Mouse (Mus musculus) heart, embryonic 12.5 days (tissue): ENCODE data around the gene 4931428F04Rik. TPM values are rescaled to one million over a fixed set of nuclear protein-coding genes. Genes with fewer than 3 reads are reported as not detected.
"Not testable (repeated sequence)": the region's sequence is repeated elsewhere in the genome, so short reads cannot be mapped to it uniquely, and the experiment has no call there.

ENCODE experiments used
- ATAC-seq: fragments of 200-750 bp; cut with Nextera tagmentation; 2 replicates; pipeline ENCODE4 v1.8.0; 2017; ENCODE audit warnings: moderate TSS enrichment, moderate library complexity; ENCODE audit not compliant: insufficient number of reproducible peaks, low FRiP score
- H3K27ac ChIP-seq: fragments of 300-500 bp; sonication (generic); 2 replicates; pipeline ENCODE4 v1.5.1; 2016; ENCODE audit warnings: mild to moderate bottlenecking, moderate library complexity; ENCODE audit not compliant: poor library complexity, severe bottlenecking
- H3K27me3 ChIP-seq: fragments of 300-500 bp; sonication (generic); replicated peaks from 2 replicates; pipeline ENCODE4 v1.6.1; 2016; ENCODE audit warnings: mild to moderate bottlenecking, moderate library complexity
- H3K36me3 ChIP-seq: fragments of 300-500 bp; sonication (generic); 2 replicates; pipeline ENCODE4 v1.6.1; 2016; ENCODE audit warnings: mild to moderate bottlenecking, moderate library complexity
- H3K4me1 ChIP-seq: fragments of 300-500 bp; sonication (generic); replicated peaks from 2 replicates; pipeline ENCODE4 v1.6.1; 2016; ENCODE audit warnings: mild to moderate bottlenecking
- H3K4me2 ChIP-seq: fragments of 300-500 bp; sonication (generic); 2 replicates; pipeline ENCODE4 v1.6.1; 2016; ENCODE audit warnings: mild to moderate bottlenecking, moderate library complexity
- H3K4me3 ChIP-seq: fragments of 300-500 bp; sonication (generic); 2 replicates; pipeline ENCODE4 v1.5.1; 2016; ENCODE audit warnings: mild to moderate bottlenecking
- H3K9ac ChIP-seq: fragments of 300-500 bp; sonication (generic); 2 replicates; pipeline ENCODE4 v1.6.1; 2016; ENCODE audit warnings: mild to moderate bottlenecking, moderate library complexity
- H3K9me3 ChIP-seq: fragments of 300-500 bp; sonication (generic); replicated peaks from 2 replicates; pipeline ENCODE4 v1.6.1; 2016; ENCODE audit warnings: mild to moderate bottlenecking, moderate library complexity
- WGBS: fragments of 180-500 bp; shearing (Covaris S2); methylation state at CpG from one replicate; pipeline ENCODE4 v1.1.7; 2016; 5-methylcytosine and 5-hydroxymethylcytosine counted together
- polyA plus RNA-seq: library from polyadenylated mRNA; unstranded; fragments of >200 nt; fragmentation: Nextera tagmentation; extraction: Ambion mirVana; gene quantifications from 2 replicates; pipeline ENCODE4 v1.2.1, GENCODE M21; 2016

4931428F04Rik gene
- polyA plus RNA-seq, 1 experiment from 2014 or later = 8.1 TPM

- peak overlapping the region; percentile 45 for H3K27ac ChIP-seq
- H3K9me3 ChIP-seq = no peaks in the 10 kb centered on the region
- H3K27me3 ChIP-seq = peaks cover 24% of the 10 kb centered on the region
- peak overlapping the region; percentile 58 for H3K4me2 ChIP-seq
- WGBS = 60% methylated on average over 11 of the region's 11 CpGs
- peaks cover 38% of the 10 kb centered on the region for H3K4me1 ChIP-seq
- peak overlapping the region; percentile 58; the same call in 1 of the 2 replicates for H3K9ac ChIP-seq
- H3K4me3 ChIP-seq = peak overlapping the region; percentile 32
- H3K36me3 ChIP-seq = peaks cover 16% of the 10 kb centered on the region
- ATAC-seq = no peak
These were observed 5.6 kb upstream of the 4931428F04Rik start for GRCm38 (mm10) chr8:105295256-105295655.

DNA sequence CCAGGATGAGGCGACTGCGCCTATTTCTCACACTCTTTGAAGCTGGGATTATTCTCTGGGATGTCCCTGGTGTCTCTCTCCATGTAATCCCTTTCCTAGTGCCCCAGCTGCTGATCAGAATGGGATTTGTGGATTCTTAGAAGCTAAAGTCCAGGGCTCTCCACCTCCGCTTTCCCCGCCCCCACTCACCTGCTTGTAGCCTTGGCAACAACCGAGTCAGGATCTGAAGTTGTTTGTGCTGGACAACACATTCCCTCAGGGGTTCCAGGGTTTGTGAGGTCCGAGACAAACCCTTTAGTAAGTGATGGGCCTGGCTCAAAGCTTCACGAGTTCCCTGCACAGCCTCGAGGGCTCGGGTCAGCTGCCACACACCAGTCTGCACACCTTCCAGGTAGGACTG lies 5.1 kb upstream of the 4931428F04Rik start:
- Histone ChIP-seq H3K27ac (no peak overlapping the region), H3K36me3 (peaks cover 11% of the 10 kb centered on the region), H3K4me1 (peaks cover 41% of the 10 kb centered on the region), H3K4me2 (peak overlapping the region; percentile 58), H3K27me3 (peaks cover 27% of the 10 kb centered on the region), H3K9me3 (no peaks in the 10 kb centered on the region), H3K9ac (peak overlapping the region; percentile 58; the same call in 1 of the 2 replicates), H3K4me3 (peak overlapping the region; percentile 32)
- 56% methylated on average over 9 of the region's 9 CpGs for WGBS
- ATAC-seq = no peak

DNA sequence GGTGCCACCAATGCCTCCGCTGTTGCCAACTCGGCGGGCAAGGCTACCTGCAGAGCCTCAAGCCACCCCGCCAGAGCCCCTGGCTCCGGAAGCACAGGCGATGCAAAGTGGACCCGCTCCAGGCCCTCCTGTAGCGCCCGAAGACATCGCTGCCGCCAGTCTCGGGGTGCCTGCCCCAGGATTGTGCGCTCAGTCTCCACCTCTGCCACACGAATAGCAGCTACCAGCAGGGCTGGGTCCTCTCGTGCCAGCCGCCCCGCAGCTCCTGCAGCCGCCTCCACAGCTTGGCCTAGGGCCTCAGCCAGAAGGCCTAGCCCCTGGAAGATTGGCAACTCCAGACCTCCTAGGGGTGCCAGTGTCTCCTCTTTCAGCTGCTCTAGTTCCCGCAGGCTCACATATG lies 3.7 kb upstream of the 4931428F04Rik start:
- Histone ChIP-seq H3K36me3 (no peaks in the 10 kb centered on the region), H3K9me3 (no peaks in the 10 kb centered on the region), H3K27ac (no peak overlapping the region), H3K4me2 (no peak overlapping the region), H3K4me1 (peaks cover 38% of the 10 kb centered on the region), H3K4me3 (no peak overlapping the region), H3K27me3 (peaks cover 27% of the 10 kb centered on the region), H3K9ac (no peak overlapping the region)
- ATAC-seq = no peak
- 60% methylated on average over 19 of the region's 19 CpGs for WGBS

- Histone ChIP-seq H3K4me2 (no peak overlapping the region), H3K9me3 (no peaks in the 10 kb centered on the region), H3K36me3 (no peaks in the 10 kb centered on the region), H3K4me3 (no peak overlapping the region), H3K27me3 (peaks cover 27% of the 10 kb centered on the region), H3K9ac (no peak overlapping the region), H3K4me1 (peaks cover 35% of the 10 kb centered on the region), H3K27ac (no peak overlapping the region)
- ATAC-seq = no peak
- WGBS = 73% methylated on average over 7 of the region's 7 CpGs
These were observed 2.8 kb upstream of the 4931428F04Rik start for GRCm38 (mm10) chr8:105292471-105292870.

DNA sequence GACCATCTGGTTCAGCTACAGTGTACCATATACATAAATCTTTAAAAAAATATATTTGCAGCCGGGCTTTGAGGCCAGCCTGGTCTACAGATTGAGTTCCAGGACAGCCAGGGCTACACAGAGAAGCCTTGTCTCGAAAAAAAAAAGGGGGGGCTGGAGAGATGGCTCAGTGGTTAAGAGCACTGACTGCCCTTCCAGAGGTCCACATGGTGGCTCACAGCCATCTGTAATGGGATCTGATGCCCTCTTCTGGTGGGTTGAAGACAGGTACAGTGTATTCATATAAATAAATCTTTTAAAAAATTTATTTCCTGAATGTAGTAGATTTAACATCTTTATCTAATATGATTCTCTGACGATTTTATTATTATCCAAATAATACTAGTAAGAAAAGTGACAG lies 2.1 kb upstream of the 4931428F04Rik start:
- Histone ChIP-seq H3K27me3 (peaks cover 27% of the 10 kb centered on the region), H3K4me1 (peaks cover 32% of the 10 kb centered on the region)
- H3K27ac ChIP-seq, ATAC-seq, H3K4me2 ChIP-seq, H3K4me3 ChIP-seq, H3K36me3 ChIP-seq, H3K9ac ChIP-seq, H3K9me3 ChIP-seq: not testable (repeated sequence)
- WGBS = 63% methylated on average over 3 of the region's 3 CpGs

GRCm38 (mm10) chr8:105291364-105291763 lies 1.7 kb upstream of the 4931428F04Rik start:
- not testable (repeated sequence) for H3K9me3 ChIP-seq, H3K36me3 ChIP-seq, H3K4me2 ChIP-seq, H3K27ac ChIP-seq, H3K4me3 ChIP-seq, ATAC-seq, H3K9ac ChIP-seq
- peaks cover 28% of the 10 kb centered on the region for H3K4me1 ChIP-seq
- H3K27me3 ChIP-seq = peaks cover 27% of the 10 kb centered on the region
- 81% methylated on average over 8 of the region's 8 CpGs for WGBS

DNA sequence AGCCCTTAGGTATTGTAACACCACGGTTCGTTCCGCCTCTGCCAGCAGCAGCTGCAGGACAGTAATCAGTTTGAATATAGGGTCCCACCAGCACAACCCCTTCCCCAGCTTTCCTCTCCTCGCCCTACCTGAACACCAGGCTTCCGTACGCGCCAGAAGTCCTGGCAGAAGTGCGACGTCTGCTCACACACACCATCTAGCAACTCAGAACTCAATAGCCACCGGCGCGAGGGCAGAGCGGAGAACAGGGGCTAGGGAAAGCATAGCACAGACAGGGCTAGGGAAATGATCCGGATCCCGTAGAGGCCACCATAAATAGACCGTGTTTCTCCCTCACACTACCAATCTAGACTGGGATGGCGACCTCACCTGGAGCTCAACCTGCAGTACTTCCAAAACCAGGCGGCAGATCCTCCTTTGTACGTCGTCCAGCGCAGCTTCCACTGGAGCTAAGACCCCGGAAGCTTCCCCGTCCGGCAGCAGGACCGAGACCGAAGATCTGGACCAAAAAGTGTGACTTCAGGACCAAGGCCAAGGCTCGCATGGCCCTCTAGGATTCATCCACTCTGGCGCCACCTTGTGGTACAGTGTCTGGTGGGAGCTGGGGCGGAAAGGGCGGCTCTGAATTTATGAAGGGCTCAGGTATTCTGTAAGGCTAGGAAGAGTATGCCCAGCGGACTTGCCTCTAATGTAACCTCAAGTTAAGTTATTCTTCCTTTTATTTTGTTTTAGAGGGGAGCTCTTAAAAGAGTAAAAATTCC lies 1.1 kb upstream of the 4931428F04Rik start:
- no peak for ATAC-seq
- peaks cover 27% of the 10 kb centered on the region for H3K4me1 ChIP-seq
- H3K27me3 ChIP-seq = peaks cover 27% of the 10 kb centered on the region

GRCm38 (mm10) chr8:105288958-105289732 lies 519 bp downstream of the 4931428F04Rik start:
- peak; percentile 92 for ATAC-seq
- under 1% methylated on average over 53 of the region's 53 CpGs for WGBS
- peak overlapping the region; percentile 57 for H3K4me3 ChIP-seq
- H3K9ac ChIP-seq = peak overlapping the region; percentile 46
- peaks cover 6% of the 10 kb centered on the region; the same call in 1 of the 2 replicates for H3K36me3 ChIP-seq
- H3K4me1 ChIP-seq = peaks cover 20% of the 10 kb centered on the region
- no peak overlapping the region for H3K27ac ChIP-seq
- peaks cover 37% of the 10 kb centered on the region for H3K27me3 ChIP-seq
- peak overlapping the region; percentile 87 for H3K4me2 ChIP-seq
- no peaks in the 10 kb centered on the region for H3K9me3 ChIP-seq

More for the DNA sequence above, 1.1 kb upstream of the 4931428F04Rik start:
- Histone ChIP-seq H3K9ac (no peak overlapping the region), H3K36me3 (no peaks in the 10 kb centered on the region), H3K9me3 (no peaks in the 10 kb centered on the region), H3K4me2 (peak overlapping the region; percentile 87), H3K27ac (no peak overlapping the region), H3K4me3 (peak overlapping the region; percentile 57)
- 9% methylated on average over 31 of the region's 31 CpGs for WGBS

DNA sequence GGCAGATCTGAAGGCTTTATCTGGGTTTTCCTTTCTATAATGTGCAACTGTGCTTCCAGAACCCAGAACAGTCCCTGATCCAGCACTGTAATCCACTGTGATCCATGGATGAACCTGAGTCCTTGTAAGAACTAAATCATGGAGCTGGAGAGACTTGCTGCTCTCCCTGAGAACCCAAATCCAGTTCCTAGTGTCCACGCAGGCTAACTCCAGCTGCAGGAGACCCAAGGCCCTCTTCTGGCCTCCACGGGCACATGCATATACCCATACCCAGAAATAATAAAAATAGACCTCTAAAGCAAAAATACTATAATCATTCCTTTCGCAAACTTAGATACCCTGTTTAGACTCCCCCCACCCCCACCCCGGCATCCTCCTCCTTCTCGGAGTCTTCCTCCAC lies 1.4 kb downstream of the 4931428F04Rik start:
- no peak overlapping the region for H3K27ac ChIP-seq
- H3K9me3 ChIP-seq = no peaks in the 10 kb centered on the region
- 88% methylated on average over 5 of the region's 5 CpGs for WGBS
- H3K27me3 ChIP-seq = peaks cover 33% of the 10 kb centered on the region
- peaks cover 6% of the 10 kb centered on the region; the same call in 1 of the 2 replicates for H3K36me3 ChIP-seq
- ATAC-seq = no peak
- no peak overlapping the region for H3K4me3 ChIP-seq
- H3K9ac ChIP-seq = no peak overlapping the region
- H3K4me1 ChIP-seq = peaks cover 20% of the 10 kb centered on the region
- no peak overlapping the region for H3K4me2 ChIP-seq

DNA sequence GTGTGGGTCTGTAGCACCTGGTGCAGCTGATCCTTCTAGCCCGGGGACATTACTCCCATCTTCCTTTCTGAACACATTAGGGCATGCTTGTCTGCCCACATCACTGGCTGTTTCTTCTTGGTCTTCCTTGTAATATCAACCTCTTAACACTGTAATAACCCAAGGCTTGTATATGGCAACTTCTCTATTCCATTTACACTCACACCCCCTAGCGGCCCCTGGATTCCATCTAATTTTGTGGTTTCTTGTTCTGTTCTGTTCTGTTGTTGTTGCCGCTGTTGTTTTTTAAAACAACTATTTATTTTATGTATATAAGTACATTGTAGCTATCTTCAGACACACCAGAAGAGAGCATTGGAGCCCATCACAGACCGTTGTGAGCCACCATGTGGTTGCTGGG lies 2.8 kb downstream of the 4931428F04Rik start:
- H3K4me3 ChIP-seq = no peak overlapping the region
- no peaks in the 10 kb centered on the region for H3K9me3 ChIP-seq
- peaks cover 20% of the 10 kb centered on the region for H3K4me1 ChIP-seq
- ATAC-seq = no peak
- no peak overlapping the region for H3K27ac ChIP-seq
- peaks cover 29% of the 10 kb centered on the region for H3K27me3 ChIP-seq
- peaks cover 8% of the 10 kb centered on the region; the same call in 1 of the 2 replicates for H3K36me3 ChIP-seq
- no peak overlapping the region for H3K9ac ChIP-seq
- no peak overlapping the region for H3K4me2 ChIP-seq
- WGBS = 81% methylated on average over 4 of the region's 4 CpGs

DNA sequence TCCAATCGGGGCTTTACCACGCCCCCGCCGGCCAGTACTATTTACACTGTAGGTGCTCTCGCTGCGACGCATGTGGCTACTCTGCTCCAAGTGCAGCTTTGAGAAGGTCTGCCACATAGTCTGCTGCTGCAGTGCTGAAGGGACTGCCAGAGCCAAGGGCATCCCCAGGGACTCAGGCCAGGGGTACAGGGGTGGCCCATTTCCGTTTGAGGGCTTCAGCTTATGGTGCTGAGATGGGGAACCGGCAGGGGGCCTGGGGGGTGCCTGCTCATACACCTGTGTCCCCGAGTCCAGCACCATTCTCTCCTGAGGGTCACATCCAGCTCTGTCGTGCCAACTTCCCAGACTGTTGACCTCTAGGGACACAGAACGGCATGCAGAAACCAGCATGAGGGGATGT lies 4.2 kb downstream of the 4931428F04Rik start:
- Histone ChIP-seq H3K27ac (no peak overlapping the region), H3K27me3 (peaks cover 33% of the 10 kb centered on the region), H3K4me2 (no peak overlapping the region), H3K4me1 (peaks cover 16% of the 10 kb centered on the region), H3K4me3 (no peak overlapping the region), H3K9ac (no peak overlapping the region), H3K36me3 (peaks cover 13% of the 10 kb centered on the region; the same call in 1 of the 2 replicates), H3K9me3 (no peaks in the 10 kb centered on the region)
- WGBS = 48% methylated on average over 12 of the region's 12 CpGs
- ATAC-seq = no peak
